Mouse (Mus musculus) Muller cell, postnatal 12 days (primary cell): ENCODE results near the gene Slc4a11.
"Not testable (repeated sequence)": the region's sequence is repeated elsewhere in the genome, so short reads cannot be mapped to it uniquely, and the experiment has no call there.

Experiments used
- DNase-seq: peaks from one replicate; pipeline ENCODE4 v3.0.0-alpha.2; 2015; ENCODE audit errors: inconsistent ontology term

Slc4a11 gene

DNA sequence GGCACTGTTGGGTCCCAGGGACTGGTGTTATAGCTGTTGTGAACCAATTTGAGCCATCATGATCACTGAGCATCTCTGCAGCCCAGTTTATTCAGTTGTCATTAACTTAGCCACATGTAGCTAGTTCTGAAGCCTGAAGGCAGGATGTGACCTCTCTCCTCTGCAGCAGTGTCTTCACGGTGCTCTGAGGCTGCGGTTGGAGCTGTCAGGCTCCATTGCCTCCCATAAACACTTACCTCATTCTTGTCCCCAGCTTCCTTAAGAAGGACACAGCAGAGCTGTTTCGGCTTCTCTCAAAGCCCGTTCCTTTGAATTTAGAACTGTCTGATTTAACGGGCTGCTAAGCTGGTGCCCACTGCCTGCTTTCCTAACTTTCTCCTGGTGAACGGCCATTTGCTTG lies 17.4 kb downstream of the Slc4a11 start:
- no peak for DNase-seq

DNA sequence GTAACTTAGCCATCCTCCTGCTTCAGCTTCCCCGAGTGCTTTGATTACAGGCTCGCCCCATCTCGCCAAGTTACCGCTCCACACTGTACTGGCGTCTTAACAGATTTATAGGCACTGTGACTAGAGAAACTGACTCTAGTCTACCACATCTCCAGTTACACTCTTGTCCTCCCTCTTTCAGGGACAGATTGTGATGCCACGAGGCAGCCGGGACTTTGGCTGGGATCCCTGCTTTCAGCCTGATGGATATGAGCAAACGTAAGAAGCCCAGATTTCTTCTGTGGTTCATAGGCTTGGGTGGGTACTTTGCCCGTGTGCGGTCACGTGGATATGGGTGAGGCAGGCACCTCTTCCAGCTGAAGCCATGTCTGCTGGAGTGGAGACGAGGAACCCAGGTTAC lies 18.2 kb downstream of the Slc4a11 start:
- no peak for DNase-seq

DNA sequence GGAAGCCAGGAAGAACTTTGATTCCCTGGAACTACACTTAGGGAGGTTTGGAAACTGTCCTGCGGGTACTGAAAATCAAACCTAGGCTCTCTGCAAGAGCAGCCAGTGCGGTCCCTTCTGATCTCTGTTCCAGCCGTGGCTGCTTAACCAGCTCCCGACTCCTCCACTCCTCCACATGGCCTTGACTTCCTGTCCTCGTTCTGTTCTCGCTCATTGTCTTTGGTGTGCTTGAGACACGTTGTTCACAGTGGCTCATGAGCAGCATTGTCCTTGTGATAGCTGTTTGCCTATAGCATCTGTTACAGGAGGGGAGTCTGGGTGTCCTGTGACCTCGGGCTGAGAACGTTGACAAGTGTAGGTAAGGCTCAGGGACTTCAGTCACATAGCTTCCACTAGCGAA lies 20.1 kb downstream of the Slc4a11 start:
- no peak for DNase-seq

DNA sequence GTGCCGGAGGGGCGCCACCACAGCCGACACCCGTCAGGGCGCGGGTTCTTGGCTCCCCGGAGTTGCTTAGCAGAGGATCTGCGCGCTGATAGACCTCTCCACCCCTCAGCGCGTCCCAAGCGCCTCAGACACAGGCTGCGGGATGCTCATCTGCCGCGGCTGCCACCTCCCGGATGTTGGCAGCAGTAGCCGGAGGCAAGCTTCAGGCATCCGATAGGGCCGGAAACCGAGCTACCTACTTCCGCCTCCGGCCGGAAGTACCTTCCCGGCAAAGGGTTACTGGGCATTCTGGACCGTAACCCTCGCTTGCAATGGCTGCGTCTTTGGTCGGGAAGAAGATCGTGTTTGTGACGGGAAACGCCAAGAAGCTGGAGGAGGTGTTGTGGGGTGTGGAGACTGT lies 29.8 kb downstream of the Slc4a11 start, which contains the start of gene Itpa:
TSS of gene Itpa (plus strand) at position 52 of the 400 bp plus-strand sequence.
- peak; percentile 89 for DNase-seq

DNA sequence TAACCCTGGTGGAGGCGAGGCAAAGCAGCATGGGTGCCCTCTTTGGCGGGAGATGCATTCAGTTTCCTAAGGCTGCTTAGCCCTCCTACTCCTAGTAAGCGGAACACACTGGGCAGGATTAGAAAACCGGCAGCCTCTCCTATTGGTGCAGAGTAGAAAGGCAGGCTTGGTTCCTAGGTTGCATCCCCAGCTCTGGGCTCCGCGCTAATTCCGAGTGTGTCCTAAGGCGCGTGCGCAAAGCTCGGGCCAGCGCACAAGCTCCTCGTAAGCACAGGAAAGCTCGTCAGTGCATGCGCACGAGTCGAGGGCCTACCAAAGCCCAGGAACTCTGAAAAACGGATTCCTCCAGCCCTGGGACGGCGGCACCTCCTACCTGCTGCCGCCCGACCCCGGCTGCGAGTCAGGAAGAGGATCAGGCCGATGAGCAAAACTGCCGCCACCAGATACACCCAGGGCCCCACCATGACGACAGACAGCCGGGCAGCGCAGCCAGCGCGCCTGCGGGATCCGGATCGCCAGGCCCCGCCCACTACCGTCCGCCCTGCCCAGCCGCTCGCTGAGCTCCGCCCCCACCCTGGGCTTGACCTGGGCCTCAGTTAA lies 33.1 kb downstream of the Slc4a11 start, which contains the start of gene Ddrgk1:
TSS of gene Ddrgk1 (minus strand) at position 558 of the 600 bp plus-strand sequence.
- peak; percentile 96 for DNase-seq

DNA sequence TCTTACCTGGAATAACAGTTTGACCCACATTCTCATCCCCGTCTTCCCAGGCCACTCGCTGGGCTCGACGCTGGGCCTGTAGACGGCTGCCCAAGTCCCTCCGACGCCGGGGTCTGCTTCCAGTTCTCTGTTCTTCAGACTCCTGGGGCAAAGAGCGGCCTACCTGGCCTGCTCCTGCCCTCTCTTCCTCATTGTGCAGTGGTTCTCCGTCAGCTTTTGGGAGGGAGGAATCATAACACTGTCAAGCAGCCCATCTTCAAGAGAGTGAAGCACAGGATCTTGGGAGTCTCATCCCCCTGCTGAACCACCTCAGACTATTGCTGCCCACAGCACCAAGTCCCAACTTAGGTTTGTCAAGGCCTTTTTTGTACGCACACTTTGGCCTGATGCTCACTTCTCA lies 34.0 kb downstream of the Slc4a11 start:
- no peak for DNase-seq

DNA sequence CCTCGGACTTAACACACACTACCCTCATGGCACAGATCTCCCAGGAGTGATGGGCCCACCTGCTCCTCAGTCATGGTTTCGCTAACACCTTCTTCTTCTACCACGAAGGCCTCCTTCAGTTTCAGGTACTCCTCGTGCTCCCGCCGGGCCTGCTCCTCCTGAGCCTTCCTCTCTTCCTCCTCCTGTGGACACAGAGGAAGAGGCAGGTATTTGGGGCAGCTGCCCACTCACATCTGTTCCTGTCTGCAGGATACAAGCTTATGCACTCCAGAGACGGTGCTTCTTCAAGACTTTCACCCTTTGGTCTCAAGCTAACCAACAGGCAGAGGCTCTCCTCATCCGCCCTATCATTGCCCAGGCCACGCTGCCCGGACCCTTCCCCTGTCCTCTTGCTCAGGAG lies 38.8 kb downstream of the Slc4a11 start:
- DNase-seq: no peak

DNA sequence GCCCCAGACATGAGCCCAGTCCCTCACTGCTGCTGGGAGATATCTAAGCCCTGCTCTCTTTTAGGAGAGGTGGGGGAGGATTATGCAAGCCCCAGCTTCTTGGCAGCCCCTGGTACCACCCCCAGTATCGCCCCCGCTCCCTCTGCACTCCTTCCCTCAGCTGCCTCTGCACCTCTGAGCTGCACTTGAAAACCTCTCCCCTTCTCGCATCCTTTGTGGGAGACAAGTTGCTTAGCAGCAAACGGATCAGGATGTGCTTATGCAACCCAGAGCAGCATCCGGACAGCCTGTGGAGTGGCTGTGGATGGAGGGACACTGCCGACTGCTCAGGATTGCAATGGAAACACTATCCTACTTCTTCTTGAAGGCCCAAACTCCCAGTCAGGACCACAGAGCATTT lies 39.8 kb downstream of the Slc4a11 start:
- no peak for DNase-seq

DNA sequence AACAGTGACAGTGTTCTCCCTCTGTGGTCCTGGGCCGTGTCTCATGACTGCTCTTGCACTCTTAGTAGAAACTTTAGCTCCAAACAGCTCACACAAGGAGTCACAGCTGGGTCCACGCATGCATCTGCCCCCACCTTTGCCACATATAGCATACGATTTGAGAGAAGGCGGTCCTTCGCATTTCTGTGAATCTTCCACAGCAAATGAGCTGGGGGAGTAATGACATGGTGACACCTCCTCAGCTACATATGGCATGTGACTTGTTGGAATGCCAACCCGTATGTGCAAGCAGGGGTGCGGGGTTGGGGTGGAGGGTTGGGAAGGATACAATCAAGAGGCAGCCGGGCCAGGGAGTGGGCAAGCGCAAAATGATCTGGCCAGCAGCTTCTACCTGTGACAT lies 40.8 kb downstream of the Slc4a11 start:
- no peak for DNase-seq

DNA sequence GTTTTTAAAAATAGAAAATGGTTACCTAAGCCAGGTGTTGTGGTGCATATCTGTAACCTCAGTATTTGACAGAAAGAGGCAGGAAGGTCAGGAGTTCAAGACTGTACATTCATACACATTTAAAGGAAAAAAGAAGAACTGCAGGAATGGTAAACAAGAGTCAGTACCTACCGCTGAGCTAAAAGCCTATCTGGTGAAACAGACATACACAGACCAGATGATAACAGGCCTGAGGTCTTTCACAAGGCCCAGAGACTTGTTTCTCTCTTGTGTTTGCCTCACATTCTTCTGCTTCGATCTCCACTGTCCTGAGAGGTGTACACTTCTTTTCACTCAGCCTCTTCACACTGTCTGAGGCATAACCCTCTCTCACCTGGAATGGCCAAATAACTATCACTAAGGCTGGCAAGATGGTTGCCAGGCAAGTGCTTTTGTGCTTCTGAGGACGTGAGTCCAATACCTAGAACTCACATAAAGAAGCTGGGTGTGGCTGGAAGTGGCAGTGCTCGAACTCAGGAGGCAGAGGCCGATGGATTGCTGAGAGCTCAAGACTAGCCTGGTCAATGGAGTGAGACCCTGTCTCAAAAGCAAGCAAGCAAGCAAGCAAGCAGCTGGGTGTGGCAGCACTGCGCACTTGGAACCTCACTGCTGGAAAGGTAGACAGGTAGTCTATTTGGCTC lies 41.5 kb downstream of the Slc4a11 start:
- DNase-seq: no peak

DNA sequence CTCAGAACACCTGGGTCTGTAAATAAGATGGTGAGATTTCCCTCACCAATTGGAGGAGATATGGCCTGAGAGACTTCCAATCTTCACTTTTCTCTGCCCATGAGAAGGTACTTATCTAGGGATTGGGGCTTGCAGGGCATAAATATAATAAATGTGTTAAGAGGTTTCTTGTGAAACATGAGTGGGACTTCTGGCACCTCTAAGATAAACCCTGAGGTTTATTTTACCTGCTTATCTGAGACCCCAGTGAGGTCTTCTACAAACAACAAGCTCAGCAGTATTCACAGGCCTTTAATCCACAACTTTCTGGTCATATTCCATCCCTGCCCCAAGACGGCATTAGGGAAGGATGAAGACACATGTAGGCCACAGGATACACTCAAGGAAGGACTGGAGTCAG lies 43.6 kb downstream of the Slc4a11 start:
- no peak for DNase-seq

DNA sequence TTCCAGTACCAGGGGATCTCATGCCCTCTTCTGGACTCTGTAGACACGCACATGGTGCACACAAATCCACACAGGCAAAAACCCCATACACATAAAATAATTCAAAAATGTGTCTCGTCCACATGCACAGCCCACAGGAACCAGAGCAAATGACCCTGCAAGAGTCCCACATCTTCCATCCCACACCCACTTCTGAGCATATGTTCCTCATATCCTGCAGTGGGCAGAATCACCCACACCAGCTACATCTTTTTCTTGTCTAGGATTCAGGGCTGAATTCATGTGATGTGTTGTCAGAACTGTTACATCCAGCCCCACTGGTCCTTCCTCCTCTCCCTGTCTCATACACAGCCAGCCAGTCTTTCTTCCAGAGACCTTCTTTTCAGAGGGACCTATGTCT lies 44.0 kb downstream of the Slc4a11 start:
- DNase-seq: no peak

DNA sequence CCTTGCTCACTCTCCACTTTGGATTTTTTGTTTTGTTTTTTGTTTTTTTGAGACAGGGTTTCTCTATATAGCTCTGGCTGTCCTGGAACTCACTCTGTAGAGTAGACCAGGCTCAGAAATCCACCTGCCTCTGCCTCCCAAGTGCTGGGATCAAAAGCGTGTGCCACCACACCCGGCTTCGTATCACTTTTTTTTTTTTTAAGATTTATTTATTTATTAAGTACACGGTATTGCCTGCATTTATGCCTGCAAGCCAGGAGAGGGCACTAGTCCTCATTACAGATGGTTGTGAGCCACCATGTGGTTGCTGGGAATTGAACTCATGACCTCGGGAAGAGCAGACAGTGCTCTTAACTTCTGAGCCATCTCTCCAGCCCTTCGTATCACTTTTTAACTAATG lies 48.3 kb downstream of the Slc4a11 start:
- DNase-seq: not testable (repeated sequence)

DNA sequence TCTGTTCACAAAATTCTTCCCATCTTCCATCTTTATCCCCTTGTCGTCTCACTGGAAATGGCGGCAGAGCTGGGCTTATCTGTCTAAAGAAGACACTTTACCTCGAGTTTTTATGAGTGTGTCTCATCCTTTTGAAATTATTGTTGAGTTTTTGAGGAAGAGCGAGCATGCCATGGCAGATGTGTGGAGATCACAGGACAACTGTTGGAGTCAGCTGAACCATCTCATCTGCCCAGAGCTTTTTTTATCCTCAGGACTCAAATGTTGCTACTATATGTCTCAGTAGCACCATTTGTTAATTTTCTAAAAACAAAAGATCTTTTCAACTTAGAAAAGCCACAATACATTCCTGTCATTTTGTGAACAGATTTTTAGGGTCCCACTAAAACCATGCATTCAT lies 52.1 kb downstream of the Slc4a11 start:
- DNase-seq: no peak

DNA sequence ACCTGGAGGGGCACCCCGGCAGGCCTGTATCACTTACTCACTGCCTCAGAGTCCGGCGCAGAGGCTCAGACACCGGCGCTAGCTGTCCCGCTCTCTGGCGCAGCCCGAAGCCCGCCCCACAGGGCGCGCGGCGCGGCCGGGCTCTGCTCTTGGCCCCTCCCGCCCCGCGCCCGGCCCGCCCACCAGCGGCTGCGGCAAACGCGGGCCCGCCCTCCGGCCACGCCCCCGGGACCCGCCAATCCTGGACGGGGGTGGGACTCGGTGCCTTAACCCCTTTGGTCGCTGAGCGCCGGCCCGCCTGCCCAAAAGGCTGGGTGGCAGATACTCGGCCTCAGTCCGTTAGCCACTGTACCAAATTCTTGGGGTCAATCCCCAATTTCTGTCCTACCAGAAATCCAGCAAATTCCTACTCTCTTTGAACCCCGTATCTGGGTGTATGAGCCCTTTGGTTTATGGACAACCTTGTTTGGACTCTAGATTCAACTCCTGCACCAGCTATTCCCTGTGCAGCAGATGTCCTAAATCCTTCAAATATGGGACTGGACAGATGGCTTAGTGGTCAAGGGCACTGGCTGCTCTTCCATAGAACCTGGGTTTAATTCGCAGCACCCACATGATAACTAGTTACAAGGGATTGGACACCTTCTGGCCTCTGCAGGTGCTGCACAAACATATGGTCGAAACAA lies 54.5 kb downstream of the Slc4a11 start, which contains the start of gene Lzts3:
TSS of gene Lzts3 (minus strand) at position 120 of the 686 bp plus-strand sequence.
- peak; percentile 97 for DNase-seq

DNA sequence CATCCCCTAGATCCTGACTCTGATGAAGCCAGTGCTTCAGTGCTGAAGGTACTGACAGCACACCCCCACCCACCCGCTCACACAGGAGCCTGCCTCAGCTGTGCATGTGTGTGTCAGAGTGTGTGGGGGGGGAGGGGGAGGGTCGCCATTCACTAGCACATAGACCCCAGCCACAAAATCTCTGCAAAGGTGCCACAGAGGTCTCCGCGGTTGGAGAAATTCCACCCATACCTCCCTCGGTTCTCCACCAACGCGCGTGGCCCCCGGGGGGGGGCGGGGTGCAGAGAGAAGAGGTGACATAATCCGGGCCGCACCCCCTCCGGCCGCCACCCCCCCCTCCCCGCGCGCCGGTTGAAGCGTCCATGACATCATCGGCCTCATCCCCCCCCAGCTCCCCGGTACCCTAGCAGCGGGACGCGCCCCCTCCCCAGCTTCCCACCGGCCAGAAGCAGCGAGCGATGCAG lies 55.1 kb downstream of the Slc4a11 start:
- peak; percentile 70 for DNase-seq

DNA sequence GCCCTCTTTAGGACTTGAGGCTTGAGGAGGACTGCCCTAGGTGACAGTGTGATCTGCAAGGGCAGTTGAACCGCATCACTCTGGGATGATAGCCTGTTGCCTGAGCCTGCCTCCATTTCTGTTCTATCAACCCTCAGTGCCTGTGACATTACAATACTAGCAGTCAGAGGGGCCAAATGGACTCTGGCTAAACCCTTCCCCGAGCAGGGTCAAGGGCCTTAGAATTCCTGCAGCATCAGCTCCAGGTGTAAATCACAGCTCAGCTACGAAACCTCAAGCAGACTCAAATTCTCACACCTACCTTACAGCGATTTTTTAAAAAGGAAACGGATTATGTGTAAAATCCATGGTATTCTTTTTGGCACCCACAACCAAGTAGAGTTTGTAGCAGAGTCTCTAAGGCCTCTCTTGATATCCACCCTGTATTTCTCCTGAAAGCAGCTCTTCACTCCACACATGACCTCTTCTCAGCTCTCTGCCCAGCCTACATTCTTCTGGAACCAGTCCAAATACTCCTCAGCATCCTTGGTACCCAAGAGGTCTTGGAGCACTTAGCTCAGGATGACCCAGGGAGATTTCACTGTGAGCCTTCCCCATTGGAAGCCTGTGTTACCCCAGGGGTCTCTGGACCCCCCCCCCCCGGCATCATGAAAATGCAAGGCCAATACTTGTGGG lies 55.8 kb downstream of the Slc4a11 start:
- no peak for DNase-seq

DNA sequence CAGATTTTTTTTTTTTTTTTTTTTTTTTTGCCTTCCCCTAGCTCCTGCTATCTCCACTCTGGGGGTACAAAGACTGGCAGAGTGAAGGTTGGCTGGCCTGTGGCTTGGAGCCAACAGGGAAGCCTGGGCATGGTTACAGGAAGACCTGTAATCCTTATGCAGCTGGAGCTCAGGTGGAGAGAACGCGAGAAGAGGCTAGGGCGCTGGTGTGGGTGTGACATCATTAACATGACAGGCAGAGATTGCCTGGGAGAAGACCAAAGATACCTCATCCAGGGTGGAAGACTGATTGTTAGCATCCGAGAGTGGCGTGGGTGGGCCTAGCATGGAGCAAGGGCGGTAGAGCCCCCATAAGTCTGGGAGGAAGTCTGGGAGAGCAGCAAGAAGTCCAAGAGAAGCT lies 58.0 kb downstream of the Slc4a11 start:
- no peak for DNase-seq

DNA sequence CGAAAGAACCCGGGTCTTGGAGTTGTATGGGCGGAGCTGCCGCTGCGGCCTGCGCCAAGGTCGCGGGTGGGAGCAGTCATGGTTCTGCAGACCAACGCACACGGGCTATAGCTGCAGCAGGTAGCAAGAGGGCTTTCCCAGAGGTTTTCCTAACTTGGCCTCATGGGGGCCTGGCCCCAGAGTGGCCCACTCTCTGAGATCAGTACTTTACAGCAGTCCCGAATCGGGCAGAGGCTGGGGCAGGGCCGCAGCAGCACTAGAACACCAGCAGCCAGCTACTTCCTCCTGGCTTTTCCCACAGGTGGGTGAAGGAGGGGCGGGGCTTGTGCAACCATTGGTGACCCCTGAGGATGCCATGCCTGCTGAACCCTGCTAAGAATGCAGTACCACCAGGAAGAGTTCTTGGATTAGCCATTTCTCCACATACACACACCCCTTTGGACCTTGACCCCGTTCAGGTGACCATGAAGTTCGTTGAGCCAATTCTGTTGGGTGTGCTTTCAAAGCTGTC lies 59.2 kb downstream of the Slc4a11 start:
- no peak for DNase-seq

DNA sequence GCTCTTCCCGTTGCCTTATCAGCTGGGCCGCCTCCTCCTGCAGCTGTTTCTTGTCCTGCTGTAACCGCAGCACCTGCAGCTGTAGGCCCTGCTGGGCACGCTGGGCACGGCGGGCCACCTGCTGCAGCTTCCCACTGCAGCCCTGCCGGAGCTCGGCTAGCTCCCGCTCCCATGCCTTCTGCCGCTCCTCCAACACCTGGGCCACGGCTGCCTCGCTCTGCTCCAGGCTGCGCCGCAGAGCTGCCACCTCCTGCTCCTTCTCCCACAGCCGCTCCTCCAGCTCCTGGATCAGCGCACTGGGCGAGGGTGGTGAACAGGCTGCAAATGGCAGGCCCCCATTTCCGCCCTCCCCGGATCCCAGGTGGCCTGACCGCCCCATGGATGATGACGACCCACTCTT lies 61.5 kb downstream of the Slc4a11 start:
- no peak for DNase-seq

DNA sequence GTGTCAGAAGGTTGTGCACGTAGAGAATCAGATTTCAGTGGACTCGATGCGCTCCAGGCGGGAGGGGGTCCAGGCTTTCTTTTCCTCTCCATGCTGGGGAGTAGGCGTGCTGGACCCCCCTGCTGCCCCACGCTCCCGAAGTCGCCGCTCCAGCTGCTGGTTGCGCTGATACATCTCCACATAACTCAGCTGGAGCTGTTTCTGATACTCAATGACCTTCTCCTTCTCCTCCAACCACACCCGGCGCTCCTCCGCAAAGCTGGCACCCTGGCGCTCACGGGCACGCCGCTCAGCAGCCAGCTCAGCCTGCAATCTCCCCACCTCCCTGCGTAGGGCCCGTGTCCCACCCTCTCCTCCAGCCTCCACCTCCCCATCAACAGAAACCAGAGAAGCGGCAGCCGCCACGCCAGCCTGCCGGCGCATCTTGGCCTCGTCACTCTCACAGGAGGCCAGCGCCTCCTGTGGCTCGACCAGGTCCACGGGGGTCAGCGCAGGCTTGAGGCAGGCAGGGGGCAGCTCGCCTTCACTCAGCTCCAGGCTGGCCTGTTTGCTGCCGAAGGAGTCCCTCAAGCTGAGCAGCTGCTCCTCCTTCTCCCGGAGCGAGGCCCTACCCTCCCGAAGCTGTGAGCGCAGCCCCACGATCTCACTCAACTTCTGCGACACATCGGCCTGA lies 62.4 kb downstream of the Slc4a11 start:
- DNase-seq: peak; percentile 53
